15 mouse cellular contexts compared by ENCODE assay signal in the genomic region with DNA sequence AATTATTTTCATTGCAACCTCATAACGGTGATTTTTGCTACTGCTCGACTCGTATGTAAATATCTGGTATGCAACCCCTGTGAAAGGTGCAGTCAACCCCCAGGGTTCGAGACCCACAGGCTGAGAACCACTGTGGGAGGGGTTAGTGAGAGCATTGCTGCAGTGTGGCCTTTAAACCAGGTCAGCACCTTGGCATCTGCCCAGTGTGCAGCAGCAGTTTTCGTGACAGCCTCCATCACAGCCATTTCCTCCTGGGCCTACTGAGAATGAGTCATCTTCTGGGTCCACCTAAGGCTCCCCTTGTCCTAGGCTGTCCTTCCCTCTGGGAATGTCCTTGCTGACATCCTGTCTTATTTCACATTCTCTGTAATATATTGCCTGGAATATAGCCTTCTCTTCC.
DNase-seq lines count a peak whose midpoint lies in the region; ATAC-seq lines count a peak whose summit lies in the region.
"Had no signal": no experiment of that assay in that cellular context is flagged by ENCODE, and none has a peak within 500 bp of the region (broad histone marks: within the 10 kb centered on the region; RNA-seq: fewer than 3 reads in every experiment).

No protein-coding gene starts in this region.

- no peak overlapping the region for H3K27ac ChIP-seq in heart, embryonic 12.5 days (ENCODE audit: poor library complexity, severe bottlenecking)
- no peak overlapping the region for H3K27ac ChIP-seq in kidney, embryonic 16.5 days (ENCODE audit: low read length)
- no peak overlapping the region for H3K27ac ChIP-seq in midbrain, embryonic 16.5 days (ENCODE audit: low read length)
- H3K27ac ChIP-seq: embryonic facial prominence, embryonic 12.5 days; forebrain, embryonic 15.5 days; heart, adult 2 months; hindbrain, embryonic 10.5 days; hindbrain, embryonic 14.5 days; intestine, embryonic 15.5 days had no signal

- DNase-seq in heart, adult 11 months, result peak; percentile 63
- DNase-seq in kidney, postnatal 4 days, result peak; percentile 20 to 22
- peak; percentile 42 for DNase-seq in adrenal gland, postnatal 10 days
- DNase-seq in thymus, postnatal 36 days, result no peak
- DNase-seq: cerebellum, adult 8-10 months; heart, adult 2 months had no signal

- H3K4me2 ChIP-seq in heart, embryonic 12.5 days, result no peak overlapping the region
- no peak overlapping the region for H3K4me2 ChIP-seq in kidney, embryonic 16.5 days (replicated peaks; ENCODE audit: low read depth, low read length)
- H3K4me2 ChIP-seq in midbrain, embryonic 16.5 days (ENCODE audit: low read length), result no peak overlapping the region
- H3K4me2 ChIP-seq: embryonic facial prominence, embryonic 12.5 days; forebrain, embryonic 15.5 days; heart, embryonic 11.5 days; hindbrain, embryonic 14.5 days; intestine, embryonic 15.5 days had no signal

- WGBS in heart, embryonic 12.5 days, result 69% methylated on average over 5 of the region's 5 CpGs
- WGBS in kidney, embryonic 16.5 days, result 57% methylated on average over 5 of the region's 5 CpGs
- 78% methylated on average over 5 of the region's 5 CpGs for WGBS in midbrain, embryonic 16.5 days

- H3K4me3 ChIP-seq in heart, embryonic 12.5 days, result no peak overlapping the region
- H3K4me3 ChIP-seq in kidney, embryonic 16.5 days (ENCODE audit: low read length), result no peak overlapping the region
- H3K4me3 ChIP-seq in midbrain, embryonic 16.5 days (ENCODE audit: low read depth, low read length), result no peak overlapping the region
- H3K4me3 ChIP-seq: embryonic facial prominence, embryonic 12.5 days; forebrain, embryonic 15.5 days; heart, adult 2 months; hindbrain, embryonic 10.5 days; intestine, embryonic 15.5 days had no signal

- ATAC-seq in heart, embryonic 12.5 days (ENCODE audit: insufficient number of reproducible peaks, low FRiP score), result no peak
- ATAC-seq in kidney, embryonic 16.5 days (ENCODE audit: low FRiP score, low TSS enrichment), result no peak
- ATAC-seq in midbrain, embryonic 16.5 days, result no peak
- ATAC-seq: forebrain, embryonic 15.5 days; intestine, embryonic 15.5 days had no signal

- peaks cover 12% of the 10 kb centered on the region; the same call in 1 of the 2 replicates for H3K27me3 ChIP-seq in heart, embryonic 12.5 days (replicated peaks)
- no peaks in the 10 kb centered on the region for H3K27me3 ChIP-seq in kidney, embryonic 16.5 days (ENCODE audit: insufficient read depth, low read length)
- H3K27me3 ChIP-seq in midbrain, embryonic 16.5 days (ENCODE audit: control insufficient read depth, insufficient read depth, low read depth, low read length), result no peaks in the 10 kb centered on the region
- H3K27me3 ChIP-seq: embryonic facial prominence, embryonic 12.5 days; forebrain, embryonic 15.5 days; intestine, embryonic 15.5 days had no signal

- H3K4me1 ChIP-seq in heart, embryonic 12.5 days (replicated peaks), result peaks cover 8% of the 10 kb centered on the region; the same call in 1 of the 2 replicates
- H3K4me1 ChIP-seq in kidney, embryonic 16.5 days (ENCODE audit: insufficient read depth, low read length), result peaks cover 3% of the 10 kb centered on the region; the same call in 1 of the 2 replicates
- no peaks in the 10 kb centered on the region for H3K4me1 ChIP-seq in midbrain, embryonic 16.5 days (ENCODE audit: control insufficient read depth, insufficient read depth, low read length)
- H3K4me1 ChIP-seq: forebrain, embryonic 15.5 days had no signal

- no peaks in the 10 kb centered on the region for H3K36me3 ChIP-seq in heart, embryonic 12.5 days
- H3K36me3 ChIP-seq in kidney, embryonic 16.5 days (ENCODE audit: insufficient read depth, low read length), result no peaks in the 10 kb centered on the region
- H3K36me3 ChIP-seq in midbrain, embryonic 16.5 days (ENCODE audit: control insufficient read depth, insufficient read depth, low read length), result no peaks in the 10 kb centered on the region
- H3K36me3 ChIP-seq: embryonic facial prominence, embryonic 12.5 days; forebrain, embryonic 15.5 days; hindbrain, embryonic 10.5 days; intestine, embryonic 15.5 days had no signal

- no peak overlapping the region for H3K9ac ChIP-seq in heart, embryonic 12.5 days
- H3K9ac ChIP-seq in kidney, embryonic 16.5 days (replicated peaks; ENCODE audit: low read length), result no peak overlapping the region
- no peak overlapping the region for H3K9ac ChIP-seq in midbrain, embryonic 16.5 days (ENCODE audit: low read depth, low read length)
- H3K9ac ChIP-seq: embryonic facial prominence, embryonic 12.5 days; forebrain, embryonic 15.5 days; hindbrain, embryonic 14.5 days; intestine, embryonic 15.5 days had no signal

- no peaks in the 10 kb centered on the region for H3K9me3 ChIP-seq in heart, embryonic 12.5 days (replicated peaks)
- no peaks in the 10 kb centered on the region for H3K9me3 ChIP-seq in kidney, embryonic 16.5 days (ENCODE audit: low read length)
- H3K9me3 ChIP-seq in midbrain, embryonic 16.5 days (replicated peaks; ENCODE audit: control insufficient read depth, low read length, poor library complexity, severe bottlenecking), result no peaks in the 10 kb centered on the region
- H3K9me3 ChIP-seq: embryonic facial prominence, embryonic 12.5 days; forebrain, embryonic 15.5 days; hindbrain, embryonic 10.5 days; intestine, embryonic 15.5 days had no signal

Comparison
In these comparisons a context has a peak if more than half of its experiments do, and no peak if none do; other contexts are left out.
1. DNase-seq: peak in heart, adult 11 months (single experiment), kidney, postnatal 4 days (2 of 2) and adrenal gland, postnatal 10 days (single experiment); none in thymus, postnatal 36 days (0 of 2).